Mouse (Mus musculus) liver, embryonic 13.5 days (tissue): Measurements from ENCODE around the gene Shcbp1l. TPM values are rescaled to one million over a fixed set of nuclear protein-coding genes. Genes with fewer than 3 reads are reported as not detected.

ENCODE experiments used
- ATAC-seq: fragments of 200-750 bp; cut with Nextera tagmentation; 2 replicates; pipeline ENCODE4 v1.8.0; 2017; ENCODE audit warnings: low read depth, mild to moderate bottlenecking, moderate number of reproducible peaks, moderate library complexity
- DNase-seq: peaks from one replicate; pipeline ENCODE4 v3.0.0; 2022
- H3K27ac ChIP-seq: fragments of 300-500 bp; sonication (generic); 2 replicates; pipeline ENCODE4 v1.5.1; 2015; ENCODE audit warnings: moderate library complexity, mild to moderate bottlenecking, inconsistent platforms
- H3K27me3 ChIP-seq: fragments of 300-500 bp; sonication (generic); 2 replicates; pipeline ENCODE4 v1.6.1; 2015; ENCODE audit warnings: mild to moderate bottlenecking, inconsistent platforms
- H3K36me3 ChIP-seq: fragments of 300-500 bp; sonication (generic); 2 replicates; pipeline ENCODE4 v1.6.1; 2015; ENCODE audit warnings: mild to moderate bottlenecking, inconsistent platforms
- H3K4me1 ChIP-seq: fragments of 300-500 bp; sonication (generic); replicated peaks from 2 replicates; pipeline ENCODE4 v1.6.1; 2015; ENCODE audit warnings: inconsistent platforms
- H3K4me2 ChIP-seq: fragments of 300-500 bp; sonication (generic); 2 replicates; pipeline ENCODE4 v1.6.1; 2015; ENCODE audit warnings: inconsistent platforms, mild to moderate bottlenecking, moderate library complexity
- H3K4me3 ChIP-seq: fragments of 300-500 bp; sonication (generic); replicated peaks from 2 replicates; pipeline ENCODE4 v1.5.1; 2015; ENCODE audit warnings: mild to moderate bottlenecking, inconsistent platforms
- H3K9ac ChIP-seq: fragments of 300-500 bp; sonication (generic); 2 replicates; pipeline ENCODE4 v1.6.1; 2015; ENCODE audit warnings: mild to moderate bottlenecking, inconsistent platforms
- H3K9me3 ChIP-seq: fragments of 300-500 bp; sonication (generic); replicated peaks from 2 replicates; pipeline ENCODE4 v1.6.1; 2016; ENCODE audit warnings: inconsistent platforms
- WGBS: fragments of 180-500 bp; shearing (Covaris S2); methylation state at CpG from one replicate; pipeline ENCODE4 v1.1.7; 2015; ENCODE audit not compliant: insufficient replicate concordance; 5-methylcytosine and 5-hydroxymethylcytosine counted together
- polyA plus RNA-seq: library from polyadenylated mRNA; unstranded; fragments of >200 nt; fragmentation: Nextera tagmentation; extraction: Ambion mirVana; gene quantifications from 2 replicates; pipeline ENCODE4 v1.2.1, GENCODE M21; 2015

Shcbp1l gene
- polyA plus RNA-seq, 1 experiment from 2014 or later: 0.21 TPM

DNA sequence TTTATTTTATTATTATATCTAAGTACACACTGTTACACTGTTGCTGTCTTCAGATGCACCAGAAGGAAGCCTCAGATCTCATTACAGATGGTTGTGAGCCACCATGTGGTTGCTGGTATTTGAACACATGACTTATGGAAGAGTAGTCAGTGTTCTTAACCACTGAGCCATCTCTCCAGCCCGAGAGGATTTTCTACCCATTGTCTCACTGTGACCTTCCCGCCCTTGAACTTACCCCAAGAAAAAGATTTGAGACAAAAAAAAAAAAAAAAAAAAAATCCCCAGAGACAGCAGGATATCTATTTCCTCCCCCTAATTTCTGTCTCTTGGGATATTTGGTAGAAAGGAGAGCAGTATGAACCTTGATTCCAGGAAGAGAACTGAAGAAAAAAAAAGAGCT is 64.6 kb downstream of the Shcbp1l start:
- Histone ChIP-seq H3K9me3 (no peaks in the 10 kb centered on the region), H3K27me3 (no peaks in the 10 kb centered on the region), H3K9ac (no peak overlapping the region), H3K4me2 (no peak overlapping the region), H3K36me3 (no peaks in the 10 kb centered on the region), H3K4me3 (no peak overlapping the region), H3K27ac (no peak overlapping the region), H3K4me1 (peaks cover 32% of the 10 kb centered on the region)
- WGBS: 36% methylated on average over 2 of the region's 2 CpGs
- no peak for DNase-seq
- no peak for ATAC-seq

GRCm38 (mm10) chr1:153489963-153490362 is 65.0 kb downstream of the Shcbp1l start:
- Histone ChIP-seq H3K9me3 (no peaks in the 10 kb centered on the region), H3K9ac (no peak overlapping the region), H3K4me3 (no peak overlapping the region), H3K27me3 (no peaks in the 10 kb centered on the region), H3K27ac (no peak overlapping the region), H3K4me1 (peaks cover 28% of the 10 kb centered on the region), H3K36me3 (no peaks in the 10 kb centered on the region), H3K4me2 (no peak overlapping the region)
- 74% methylated on average over 4 of the region's 4 CpGs for WGBS
- ATAC-seq: no peak
- no peak for DNase-seq

- ATAC-seq: no peak
Measured at GRCm38 (mm10) chr1:153491345-153491744, 66.4 kb downstream of the Shcbp1l start.

GRCm38 (mm10) chr1:153491822-153492221 is 66.9 kb downstream of the Shcbp1l start:
- 66% methylated on average over 1 of the region's 1 CpGs for WGBS
- Histone ChIP-seq H3K9me3 (no peaks in the 10 kb centered on the region), H3K9ac (no peak overlapping the region), H3K4me2 (no peak overlapping the region), H3K4me3 (no peak overlapping the region), H3K27ac (no peak overlapping the region), H3K36me3 (no peaks in the 10 kb centered on the region), H3K4me1 (peaks cover 14% of the 10 kb centered on the region; the same call in 1 of the 2 replicates), H3K27me3 (no peaks in the 10 kb centered on the region)
- ATAC-seq: no peak
- DNase-seq: no peak

More at GRCm38 (mm10) chr1:153491345-153491744, 66.4 kb downstream of the Shcbp1l start:
- Histone ChIP-seq H3K27ac (no peak overlapping the region), H3K4me1 (peaks cover 15% of the 10 kb centered on the region), H3K4me3 (no peak overlapping the region), H3K9me3 (no peaks in the 10 kb centered on the region), H3K27me3 (no peaks in the 10 kb centered on the region), H3K36me3 (no peaks in the 10 kb centered on the region), H3K9ac (no peak overlapping the region), H3K4me2 (no peak overlapping the region)
- DNase-seq: no peak
- 78% methylated on average over 2 of the region's 2 CpGs for WGBS

- H3K9me3 ChIP-seq: no peaks in the 10 kb centered on the region
- ATAC-seq (no peak), DNase-seq (no peak)
- H3K9ac ChIP-seq: no peak overlapping the region
- H3K27me3 ChIP-seq: no peaks in the 10 kb centered on the region
- 0 out of 2 replicates have a peak, but pooled peaks cover 7% of the 10 kb centered on the region for H3K4me1 ChIP-seq
- H3K27ac ChIP-seq: no peak overlapping the region
- 48% methylated on average over 4 of the region's 4 CpGs for WGBS
- no peak overlapping the region for H3K4me3 ChIP-seq
- H3K36me3 ChIP-seq: no peaks in the 10 kb centered on the region
- no peak overlapping the region for H3K4me2 ChIP-seq
Measured at GRCm38 (mm10) chr1:153493338-153493737, 68.4 kb downstream of the Shcbp1l start.

- no peaks in the 10 kb centered on the region for H3K9me3 ChIP-seq
- ATAC-seq (no peak), DNase-seq (no peak)
- no peak overlapping the region for H3K4me2 ChIP-seq
- H3K4me3 ChIP-seq: no peak overlapping the region
- H3K9ac ChIP-seq: no peak overlapping the region
- no peak overlapping the region for H3K27ac ChIP-seq
- H3K27me3 ChIP-seq: no peaks in the 10 kb centered on the region
- H3K36me3 ChIP-seq: no peaks in the 10 kb centered on the region
- H3K4me1 ChIP-seq: 0 out of 2 replicates have a peak, but pooled peaks cover 3% of the 10 kb centered on the region
- 23% methylated on average over 6 of the region's 6 CpGs for WGBS
Measured at GRCm38 (mm10) chr1:153493931-153494330, 69.0 kb downstream of the Shcbp1l start.

DNA sequence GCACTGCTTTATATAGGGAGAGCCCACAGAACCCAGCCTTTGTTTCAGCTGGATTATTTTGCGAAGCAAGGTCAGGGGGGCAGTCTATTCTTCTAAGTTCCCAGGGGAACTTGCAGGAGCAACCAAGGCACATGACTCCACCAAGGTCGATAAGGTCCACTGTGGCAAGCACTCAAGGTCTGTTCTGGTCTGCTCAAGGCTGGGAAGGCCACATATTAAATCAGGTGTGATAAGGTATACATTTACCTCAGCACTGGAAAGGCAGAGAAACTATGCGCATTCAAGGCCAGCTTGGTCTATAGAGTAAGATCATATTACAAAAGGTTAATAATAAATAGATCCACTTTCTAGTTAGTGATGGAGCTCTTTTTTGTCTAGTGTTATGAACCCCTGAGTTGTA is 71.1 kb downstream of the Shcbp1l start:
- ATAC-seq (no peak), DNase-seq (no peak)
- WGBS: 72% methylated on average over 3 of the region's 3 CpGs
- H3K9me3 ChIP-seq: no peaks in the 10 kb centered on the region
- no peaks in the 10 kb centered on the region for H3K36me3 ChIP-seq
- H3K4me3 ChIP-seq: no peak overlapping the region
- H3K27ac ChIP-seq: no peak overlapping the region
- no peaks in the 10 kb centered on the region for H3K27me3 ChIP-seq
- H3K4me1 ChIP-seq: no peaks in the 10 kb centered on the region
- no peak overlapping the region for H3K9ac ChIP-seq
- no peak overlapping the region for H3K4me2 ChIP-seq

DNA sequence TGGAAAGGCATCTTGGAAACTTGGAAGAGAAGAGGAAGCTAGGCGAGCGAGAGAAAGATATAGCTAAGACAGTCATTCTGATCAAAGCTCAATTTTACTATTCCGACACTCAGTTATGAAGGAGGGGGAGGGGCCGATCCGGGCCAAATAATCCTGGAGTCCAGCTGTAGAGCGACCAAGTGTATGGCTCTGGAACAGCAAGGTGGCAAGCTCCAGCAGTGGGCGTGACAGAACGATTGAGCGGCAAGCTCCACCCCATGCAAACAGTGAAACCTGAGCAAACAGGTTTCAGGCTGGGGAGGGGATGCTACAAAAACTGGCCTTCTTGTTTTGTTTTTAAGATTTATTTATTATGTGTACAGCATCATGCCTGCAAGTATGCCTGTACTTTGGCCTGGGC is 75.1 kb downstream of the Shcbp1l start:
- Histone ChIP-seq H3K36me3 (no peaks in the 10 kb centered on the region), H3K4me3 (no peak overlapping the region), H3K9ac (no peak overlapping the region), H3K9me3 (no peaks in the 10 kb centered on the region), H3K4me2 (no peak overlapping the region), H3K27me3 (no peaks in the 10 kb centered on the region), H3K27ac (no peak overlapping the region), H3K4me1 (0 out of 2 replicates have a peak, but pooled peaks cover 2% of the 10 kb centered on the region)
- ATAC-seq: no peak
- 80% methylated on average over 9 of the region's 9 CpGs for WGBS
- DNase-seq: no peak

- 0 out of 2 replicates have a peak, but pooled peaks cover 2% of the 10 kb centered on the region for H3K4me1 ChIP-seq
- DNase-seq (no peak), ATAC-seq (no peak)
- H3K4me3 ChIP-seq: no peak overlapping the region
- H3K27me3 ChIP-seq: no peaks in the 10 kb centered on the region
- no peaks in the 10 kb centered on the region for H3K36me3 ChIP-seq
- 33% methylated on average over 5 of the region's 5 CpGs for WGBS
- H3K4me2 ChIP-seq: no peak overlapping the region
- H3K9ac ChIP-seq: no peak overlapping the region
- H3K27ac ChIP-seq: no peak overlapping the region
- no peaks in the 10 kb centered on the region for H3K9me3 ChIP-seq
Measured at GRCm38 (mm10) chr1:153501644-153502321, 76.8 kb downstream of the Shcbp1l start.

Other genes with a start within 250 kb of the Shcbp1l start
- 0.16 and 0.20 TPM in 2 replicates for gene Lamc2, start 238.7 kb upstream of the Shcbp1l start, polyA plus RNA-seq
- 7.1 and 7.2 TPM in 2 replicates for gene Lamc1, start 92.4 kb upstream of the Shcbp1l start, polyA plus RNA-seq
- gene Dhx9, start 62.5 kb downstream of the Shcbp1l start, polyA plus RNA-seq: 15.3 and 18.6 TPM in 2 replicates
- gene Npl, start 124.9 kb downstream of the Shcbp1l start, polyA plus RNA-seq: 8.0 and 10.1 TPM in 2 replicates
- gene Rgs8, start 227.9 kb downstream of the Shcbp1l start, polyA plus RNA-seq: 0.07 and 0.09 TPM in 2 replicates